Mouse (Mus musculus): ENCODE results near the gene Dnah7b.

DNA sequence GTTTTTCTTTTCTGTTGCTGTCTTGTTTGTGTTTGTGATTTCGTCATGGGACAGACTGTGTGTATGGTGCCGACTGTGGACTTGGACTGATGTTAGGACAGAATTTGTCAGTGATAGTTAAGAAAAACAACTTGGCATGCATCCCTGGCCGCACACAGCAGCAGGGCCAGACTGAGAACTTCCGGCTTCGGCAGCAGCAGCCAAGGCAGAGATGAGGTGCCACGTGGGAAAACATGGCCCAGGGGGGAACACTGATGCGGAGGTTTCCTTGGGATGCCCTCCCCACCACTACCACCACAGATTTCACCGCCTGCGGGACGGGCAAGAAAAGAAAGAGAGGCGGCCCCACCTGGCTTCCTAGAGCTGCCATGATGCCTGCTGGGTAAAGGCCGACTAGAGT lies 205.8 kb downstream of the Dnah7b start:
- no peak for TF ChIP-seq USF1 (IDR thresholded peaks at IDR 0.05; ENCODE audit: low read depth, low read length)
- no peak for TF ChIP-seq POLR2AphosphoS2 (IDR thresholded peaks at IDR 0.05; ENCODE audit: low read length)
- TF ChIP-seq ZMIZ1 (IDR thresholded peaks at IDR 0.05; ENCODE audit: low read depth, low read length): no peak
- TF ChIP-seq POLR2A (IDR thresholded peaks at IDR 0.05; ENCODE audit: control insufficient read depth in 1 of 2, insufficient read depth in 1 of 2, low read depth in 1 of 2, low read length in 2 of 2, poor library complexity in 1 of 2): no peak
